Comparison of ENCODE assay signal across 12 mouse cellular contexts in genomic region chr19:19347017-19347416, GRCm38 (mm10).
DNase-seq lines count a peak whose midpoint lies in the region; ATAC-seq and TF ChIP-seq lines count a peak whose summit lies in the region.
"Had no signal": no experiment of that assay in that cellular context is flagged by ENCODE, and none has a peak within 500 bp of the region (broad histone marks: within the 10 kb centered on the region; RNA-seq: fewer than 3 reads in every experiment).

No protein-coding gene starts in this region.

- ATAC-seq in liver, embryonic 12.5 days: no peak

- TF ChIP-seq POLR2A in liver, adult 2 months (IDR thresholded peaks at IDR 0.05; ENCODE audit: extremely low read depth, insufficient read depth, low read length): no peak
- no peak for TF ChIP-seq POLR2A in brain, embryonic 14.5 days (IDR thresholded peaks at IDR 0.05; ENCODE audit: borderline replicate concordance, extremely low read depth, insufficient read depth, insufficient read length, poor library complexity, severe bottlenecking)

- H3K4me3 ChIP-seq in liver, adult 2 months (ENCODE audit: insufficient read depth, low read depth, low read length): no peak overlapping the region
- H3K4me3 ChIP-seq in liver, embryonic 12.5 days: no peak overlapping the region
- H3K4me3 ChIP-seq in ES-E14 (ENCODE audit: insufficient read depth in 1 of 2, low read depth in 1 of 2, low read length in 2 of 2, poor library complexity in 1 of 2, severe bottlenecking in 1 of 2): no peak overlapping the region

- no peak; the same call in 1 of the 2 replicates for TF ChIP-seq CTCF in liver, adult 2 months (IDR thresholded peaks at IDR 0.05; ENCODE audit: low read depth, low read length)
- peak; percentile 18; the same call in 1 of the 2 replicates for TF ChIP-seq CTCF in brain, embryonic 14.5 days (IDR thresholded peaks at IDR 0.05; ENCODE audit: borderline replicate concordance, extremely low read depth, insufficient read depth, insufficient read length)

- no peaks in the 10 kb centered on the region for H3K79me2 ChIP-seq in liver, adult 2 months (ENCODE audit: control insufficient read depth, insufficient read depth, low read length)

- in situ Hi-C loops in ES-E14 (cut with MboI; ENCODE audit: low sequenced_read_pairs in 2 of 2, unreplicated experiment in 2 of 2): no loop called here

- no peak overlapping the region for H3K9ac ChIP-seq in liver, adult 2 months (ENCODE audit: low read depth, low read length)
- H3K9ac ChIP-seq in liver, embryonic 12.5 days: no peak overlapping the region
- no peak overlapping the region for H3K9ac ChIP-seq in ES-E14 (ENCODE audit: insufficient read depth, low read depth, low read length, poor library complexity, severe bottlenecking)
- H3K9ac ChIP-seq: hindbrain, embryonic 14.5 days had no signal

- WGBS in liver, adult 2 months: 40% methylated on average over 2 of the region's 2 CpGs
- WGBS in liver, embryonic 12.5 days (ENCODE audit: insufficient replicate concordance): 33% methylated on average over 2 of the region's 2 CpGs

- H3K27me3 ChIP-seq in liver, adult 2 months (ENCODE audit: control insufficient read depth, insufficient read depth, low read length): no peaks in the 10 kb centered on the region
- no peaks in the 10 kb centered on the region for H3K27me3 ChIP-seq in liver, embryonic 12.5 days (replicated peaks)

- DNase-seq in frontal cortex, postnatal 36 days (ENCODE audit: low spot score in 2 of 2): peak; percentile 2 to 20
- no peak for DNase-seq in frontal cortex, postnatal 10 days (ENCODE audit: low spot score in 2 of 2)
- peak; percentile 1 for DNase-seq in liver, adult 2 months (ENCODE audit: extremely low read depth, low read depth, low spot score)
- peak; percentile 26 for DNase-seq in ES-E14 (ENCODE audit: low read depth, low spot score)
- DNase-seq in brain, embryonic 14.5 days (ENCODE audit: low read depth): peak; percentile 24
- no peak for DNase-seq in gastrocnemius, adult 8-10 months (ENCODE audit: low spot score in 2 of 2)
- DNase-seq in spleen, postnatal 4 days (ENCODE audit: low spot score in 2 of 2): no peak
- DNase-seq: cerebellum, adult 9-10 months; thymus, adult 2 months had no signal

- no peaks in the 10 kb centered on the region for H3K4me1 ChIP-seq in liver, adult 2 months (ENCODE audit: control insufficient read depth, insufficient read depth, low read length)
- no peaks in the 10 kb centered on the region for H3K4me1 ChIP-seq in liver, embryonic 12.5 days
- H3K4me1 ChIP-seq in ES-E14 (ENCODE audit: control insufficient read depth in 2 of 2, insufficient read depth in 2 of 2, low read length in 2 of 2, poor library complexity in 1 of 2): no peaks in the 10 kb centered on the region

- no peaks in the 10 kb centered on the region for H3K36me3 ChIP-seq in liver, adult 2 months (ENCODE audit: control insufficient read depth, insufficient read depth, low read length)
- no peaks in the 10 kb centered on the region for H3K36me3 ChIP-seq in liver, embryonic 12.5 days
- no peaks in the 10 kb centered on the region for H3K36me3 ChIP-seq in ES-E14 (ENCODE audit: control insufficient read depth, insufficient read depth, low read length, poor library complexity, severe bottlenecking)

- H3K4me2 ChIP-seq in liver, embryonic 12.5 days: no peak overlapping the region
- H3K4me2 ChIP-seq: hindbrain, embryonic 14.5 days had no signal

- H3K9me3 ChIP-seq in liver, embryonic 12.5 days (replicated peaks): no peaks in the 10 kb centered on the region
- no peaks in the 10 kb centered on the region for H3K9me3 ChIP-seq in ES-E14 (ENCODE audit: control insufficient read depth, insufficient read depth, low read depth, low read length)

- H3K27ac ChIP-seq in liver, adult 2 months (replicated peaks; ENCODE audit: insufficient read depth, low read depth, low read length): no peak overlapping the region
- H3K27ac ChIP-seq in liver, embryonic 12.5 days: no peak overlapping the region
- H3K27ac ChIP-seq in ES-E14 (ENCODE audit: insufficient read depth, low read depth, low read length, poor library complexity, severe bottlenecking): no peak overlapping the region
- H3K27ac ChIP-seq: hindbrain, embryonic 14.5 days; macrophage had no signal

TF ChIP-seq in ES-E14, 5 proteins besides CTCF, POLR2A, EP300 and RAD21:
- TF ChIP-seq HCFC1 (IDR thresholded peaks at IDR 0.05; ENCODE audit: borderline replicate concordance, insufficient read depth, low read length) (no peak), CHD2 (IDR thresholded peaks at IDR 0.05; ENCODE audit: low read depth, low read length) (no peak), ZC3H11A (IDR thresholded peaks at IDR 0.05; ENCODE audit: borderline replicate concordance, low read depth, low read length) (no peak), ZNF384 (IDR thresholded peaks at IDR 0.05; ENCODE audit: low read depth, low read length) (no peak), MAFK (IDR thresholded peaks at IDR 0.05; ENCODE audit: insufficient read depth, low read depth, low read length) (no peak)

Comparison
In these comparisons a context has a peak if more than half of its experiments do, and no peak if none do; other contexts are left out.
1. DNase-seq: peak in frontal cortex, postnatal 36 days (2 of 2), liver, adult 2 months (single experiment), ES-E14 (single experiment) and brain, embryonic 14.5 days (single experiment); none in frontal cortex, postnatal 10 days (0 of 2), gastrocnemius, adult 8-10 months (0 of 2) and spleen, postnatal 4 days (0 of 2).